Mouse (Mus musculus): ENCODE results near the gene Pdf. TPM values are rescaled to one million over a fixed set of nuclear protein-coding genes. Genes with fewer than 3 reads are reported as not detected.

Pdf gene
- 10 to 100 TPM; 25.2 to 26.1 TPM for total RNA-seq (2021)
- long read RNA-seq, experiment 1, transcript Pdf-201 (2 exons, 1,306 nt): major isoform, 40 of 40 reads
- long read RNA-seq, experiment 1, partial matches to known transcripts: 0 of 40 reads
- long read RNA-seq, experiment 1, other reads (novel, unspliced or antisense): 0 of 40 reads
- long read RNA-seq, experiment 2, transcript Pdf-201 (2 exons, 1,306 nt): major isoform, 50 of 50 reads
- long read RNA-seq, experiment 2, partial matches to known transcripts: 0 of 50 reads
- long read RNA-seq, experiment 2, other reads (novel, unspliced or antisense): 0 of 50 reads

DNA sequence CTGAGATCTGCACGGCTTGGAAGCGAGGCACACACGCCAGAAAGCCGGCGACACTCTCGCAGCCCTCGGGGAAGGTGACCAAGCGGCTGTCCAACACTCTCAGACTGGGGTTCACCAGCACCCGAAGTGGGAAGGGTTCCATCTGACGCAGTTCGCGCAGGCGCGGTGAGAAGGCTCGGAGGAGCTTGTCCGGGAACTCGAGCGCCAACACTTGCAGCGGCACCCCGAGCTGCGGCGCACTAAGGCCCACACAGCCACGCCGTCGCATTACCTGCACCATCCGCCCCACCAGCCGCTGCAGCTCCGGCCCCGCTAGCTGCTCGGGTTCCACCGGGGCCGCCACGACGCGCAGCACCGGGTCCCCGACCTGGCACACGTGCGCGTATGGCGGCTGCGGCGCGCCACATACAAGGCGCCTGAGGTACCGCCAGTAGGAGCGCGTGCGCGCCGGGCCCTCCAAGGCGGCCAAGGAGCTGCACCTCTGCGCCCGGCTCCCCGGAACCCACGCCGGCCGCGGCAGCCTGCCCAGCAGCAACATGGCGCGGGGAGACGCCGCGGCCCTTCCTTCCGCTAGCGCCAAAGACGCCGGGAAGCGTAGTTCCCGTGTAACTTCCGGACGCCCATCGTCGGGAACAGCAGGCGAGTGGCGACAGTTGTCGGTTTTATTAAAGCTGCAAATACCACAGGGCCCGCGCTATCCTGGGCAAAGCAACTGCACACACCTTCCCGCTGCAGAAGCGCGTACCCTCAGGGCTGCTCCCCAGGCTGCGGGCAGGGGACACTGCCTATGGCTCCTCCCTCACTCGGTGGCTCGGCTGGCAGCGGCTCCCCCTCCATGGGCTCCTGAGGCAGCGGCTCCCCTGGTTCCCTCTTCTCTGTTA is at the start of gene Pdf:
Gene Pdf, minus strand, starts transcription at position 554 of the 881 bp plus-strand sequence.
- DNase-seq (ENCODE audit: low spot score in 2 of 2): peak; percentile 86
- peak within 1 kb of the TSS; percentile 93 for H3K27ac ChIP-seq
- no peak; the same call in 1 of the 2 replicates for TF ChIP-seq CTCF (conservative IDR thresholded peaks at IDR 0.05)
- peak within 1 kb of the TSS; percentile 94 for H3K4me3 ChIP-seq

DNA sequence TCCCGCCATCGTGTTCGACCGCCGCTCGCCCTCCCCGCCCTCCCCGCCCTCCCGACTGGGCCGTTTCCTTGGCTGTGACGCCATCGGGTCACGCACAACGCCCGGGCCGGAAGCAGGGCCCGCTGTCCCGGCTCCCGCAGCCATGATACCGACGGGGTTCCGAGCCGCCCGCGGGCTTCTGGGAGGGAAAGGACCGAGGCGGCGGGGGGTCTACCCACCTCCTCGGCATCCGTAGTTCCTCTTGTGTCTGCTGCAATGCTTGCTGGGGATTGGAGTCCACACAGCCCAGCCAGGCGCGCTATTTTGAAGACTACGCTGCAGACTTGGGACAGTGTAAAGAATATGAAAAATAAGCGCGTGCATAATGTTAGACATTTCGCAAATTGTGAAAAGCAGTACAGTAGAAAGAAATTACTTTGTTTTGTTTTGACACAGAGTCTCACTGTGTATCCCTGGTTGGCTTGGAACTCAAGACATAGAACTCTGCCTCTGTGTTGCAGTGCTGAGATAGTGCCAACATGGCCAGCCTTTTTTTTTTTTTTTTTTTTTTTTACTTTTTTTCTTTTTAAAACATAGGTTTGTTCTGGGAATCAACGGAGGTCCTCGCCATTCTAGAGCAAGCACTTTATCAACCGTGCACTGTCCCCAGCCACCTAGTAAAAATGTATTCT is 48.1 kb upstream of the Pdf start, which contains the start of gene Terf2:
Gene Terf2, minus strand, starts transcription at position 182 of the 671 bp plus-strand sequence.
- H3K4me3 ChIP-seq: peak within 1 kb of the TSS; percentile 78
- TF ChIP-seq CTCF (conservative IDR thresholded peaks at IDR 0.05): no peak
- DNase-seq (ENCODE audit: low spot score in 2 of 2): peak; percentile 95 to 96
- H3K27ac ChIP-seq: peak within 1 kb of the TSS; percentile 93

DNA sequence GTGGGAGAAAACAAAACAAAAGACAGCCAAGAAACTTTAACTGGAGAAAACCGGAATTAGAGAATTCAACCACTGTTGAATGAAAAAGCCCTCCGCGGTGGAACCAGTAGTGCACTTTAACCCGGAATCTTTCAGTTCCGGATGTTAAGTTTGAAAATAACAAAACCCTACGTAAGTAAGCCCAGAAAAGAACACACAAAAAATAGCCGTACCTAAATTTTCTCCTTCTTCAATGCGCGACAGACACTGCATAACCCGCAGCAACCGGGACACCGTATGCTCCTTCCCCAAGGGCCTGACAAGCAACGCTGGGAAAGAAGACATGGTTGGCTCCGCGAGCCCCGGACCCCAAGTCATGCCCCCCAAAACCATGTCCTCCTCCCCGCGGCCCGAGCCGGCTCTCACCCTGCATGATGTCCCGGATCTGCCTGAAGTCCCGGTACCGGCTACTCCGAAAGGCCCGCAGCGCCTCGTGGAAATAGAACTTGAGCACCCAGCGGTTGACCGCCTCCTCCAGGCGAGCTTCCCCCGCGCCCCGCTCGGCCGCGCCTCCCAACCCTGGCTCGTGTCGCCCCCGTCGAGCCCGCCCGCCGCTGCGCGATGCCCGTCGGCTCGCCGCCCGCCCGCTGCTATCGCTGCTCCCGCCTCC is 47.4 kb upstream of the Pdf start:
- no peak for TF ChIP-seq CTCF (conservative IDR thresholded peaks at IDR 0.05)
- no peak for DNase-seq (ENCODE audit: low spot score in 2 of 2)
- H3K4me3 ChIP-seq: peak overlapping the region; percentile 78
- peak overlapping the region; percentile 93 for H3K27ac ChIP-seq

DNA sequence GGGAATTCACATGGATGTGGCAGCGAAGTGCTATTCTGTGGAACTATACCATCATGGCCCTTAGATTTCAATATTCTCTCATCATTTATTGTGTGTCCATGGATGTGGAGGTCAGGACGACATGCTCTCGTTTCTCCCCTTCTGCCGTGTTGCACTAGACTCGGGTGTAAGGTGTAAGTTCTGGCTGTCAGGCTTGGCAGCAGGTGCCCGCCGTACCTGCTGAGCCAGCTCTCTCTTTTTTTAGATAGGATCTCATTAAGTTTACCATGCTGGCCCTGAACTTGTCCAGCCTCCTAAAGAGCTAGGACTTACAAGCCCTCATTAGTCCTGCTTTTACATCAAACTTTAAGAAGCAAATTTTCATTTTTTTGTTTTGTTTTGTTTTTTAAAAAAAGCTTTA is 42.1 kb upstream of the Pdf start:
- no peak for TF ChIP-seq CTCF (conservative IDR thresholded peaks at IDR 0.05)
- H3K27ac ChIP-seq: no peak overlapping the region
- H3K4me3 ChIP-seq: no peak overlapping the region
- no peak for DNase-seq (ENCODE audit: low spot score in 2 of 2)

- Histone ChIP-seq H3K27ac (no peak overlapping the region), H3K4me3 (no peak overlapping the region)
- no peak for TF ChIP-seq CTCF (conservative IDR thresholded peaks at IDR 0.05)
- DNase-seq (ENCODE audit: low spot score in 2 of 2): no peak
Observed at GRCm38 (mm10) chr8:107088526-107089063, 40.2 kb upstream of the Pdf start.

DNA sequence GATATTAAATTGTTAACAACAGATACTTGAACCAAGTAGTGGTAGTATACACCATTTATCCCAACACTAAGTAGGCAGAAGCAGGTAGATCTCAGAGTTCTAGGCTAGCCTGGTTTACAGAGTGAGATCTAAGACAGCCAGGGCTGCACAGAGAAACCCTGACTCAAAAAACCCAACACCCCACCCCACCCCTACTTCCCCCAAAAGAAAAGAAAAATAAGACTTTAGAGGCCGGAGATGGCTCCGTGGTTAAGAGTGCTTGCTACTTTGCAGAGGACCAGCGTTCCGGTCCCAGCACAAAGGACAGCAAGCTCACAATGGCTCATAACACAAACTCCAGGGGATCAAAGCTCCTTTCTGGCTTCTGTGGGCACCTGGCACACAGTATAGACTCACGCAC is 37.6 kb upstream of the Pdf start:
- no peak for TF ChIP-seq CTCF (conservative IDR thresholded peaks at IDR 0.05)
- Histone ChIP-seq H3K27ac (no peak overlapping the region), H3K4me3 (no peak overlapping the region)
- DNase-seq (ENCODE audit: low spot score in 2 of 2): no peak

DNA sequence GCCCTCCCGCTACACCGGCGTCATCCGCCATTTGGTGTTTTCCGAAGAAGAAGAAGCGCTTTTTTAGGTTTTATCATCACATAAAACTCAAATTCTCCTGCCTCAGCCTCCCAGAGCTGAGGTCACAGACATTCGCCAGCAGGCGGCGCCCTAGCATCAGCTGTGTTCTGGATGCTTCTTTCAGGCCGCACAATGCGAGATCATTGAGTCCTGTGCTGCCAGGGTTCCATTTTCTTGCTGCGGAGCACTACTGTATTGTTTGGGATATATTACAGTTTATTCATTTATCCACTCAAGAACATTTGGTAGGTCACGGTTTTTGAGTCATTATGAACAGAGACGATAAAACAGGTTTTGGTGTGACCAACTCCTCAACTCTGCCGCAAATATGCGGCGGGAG is 36.9 kb upstream of the Pdf start:
- Histone ChIP-seq H3K4me3 (no peak overlapping the region), H3K27ac (no peak overlapping the region)
- TF ChIP-seq CTCF (conservative IDR thresholded peaks at IDR 0.05): peak; percentile 54
- DNase-seq (ENCODE audit: low spot score in 2 of 2): no peak

DNA sequence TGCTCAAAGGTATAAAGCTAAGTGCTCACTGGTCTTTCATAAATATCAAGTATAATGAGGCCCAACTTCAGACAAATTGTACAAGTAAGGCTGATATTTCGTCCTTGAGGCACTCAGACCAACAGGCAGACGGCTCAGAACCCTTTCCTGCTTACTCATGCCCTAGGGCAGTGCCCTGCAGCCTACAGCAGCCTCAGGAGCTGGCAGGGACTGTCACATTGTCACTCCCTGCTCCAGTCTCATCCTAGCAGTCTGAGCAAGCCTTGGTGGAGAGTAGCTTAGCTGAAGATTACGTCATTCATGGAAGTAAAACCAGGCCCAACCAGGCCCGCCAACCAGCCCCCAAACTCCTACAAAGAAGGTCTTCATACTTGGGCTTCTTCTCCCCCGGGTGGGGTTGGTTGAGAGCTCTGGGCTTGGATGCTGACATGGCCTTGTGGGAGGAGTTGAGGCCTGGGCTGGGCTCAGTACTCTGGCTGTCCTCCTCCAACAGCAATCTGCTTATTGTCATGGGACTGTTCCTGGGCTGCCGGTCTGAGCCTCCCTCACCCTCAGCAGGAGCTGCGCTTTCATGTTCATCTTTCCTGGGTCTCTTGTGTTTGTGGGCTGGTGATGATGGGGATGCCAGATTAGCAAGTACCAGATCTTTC is 27.9 kb upstream of the Pdf start:
- no peak for TF ChIP-seq CTCF (conservative IDR thresholded peaks at IDR 0.05)

GRCm38 (mm10) chr8:107074128-107074527 is 25.7 kb upstream of the Pdf start:
- H3K27ac ChIP-seq: no peak overlapping the region
- no peak for TF ChIP-seq CTCF (conservative IDR thresholded peaks at IDR 0.05)
- DNase-seq (ENCODE audit: low spot score in 2 of 2): no peak

More for the DNA sequence above, 27.9 kb upstream of the Pdf start:
- Histone ChIP-seq H3K27ac (no peak overlapping the region), H3K4me3 (no peak overlapping the region)
- DNase-seq (ENCODE audit: low spot score in 2 of 2): no peak

DNA sequence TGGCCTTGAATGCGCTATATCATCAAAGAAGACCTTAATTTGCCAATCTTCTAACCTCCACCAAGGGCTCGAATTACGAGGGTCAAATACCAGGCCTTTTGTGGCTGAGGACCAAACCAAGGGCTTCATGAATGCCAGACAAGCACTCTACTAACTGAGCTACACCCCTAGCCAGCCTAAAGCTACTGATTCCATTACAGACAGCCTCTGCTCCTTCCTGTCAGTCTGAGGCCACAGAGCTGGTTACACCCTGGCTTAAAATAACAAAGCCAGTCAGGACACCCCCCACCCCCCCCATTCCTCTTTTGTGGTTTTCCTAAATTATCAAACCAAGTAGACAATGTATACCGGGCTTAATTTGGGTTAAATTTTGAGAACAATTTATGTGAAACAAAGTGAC is 25.3 kb upstream of the Pdf start:
- no peak for DNase-seq (ENCODE audit: low spot score in 2 of 2)
- H3K4me3 ChIP-seq: no peak overlapping the region
- no peak for TF ChIP-seq CTCF (conservative IDR thresholded peaks at IDR 0.05)
- no peak overlapping the region for H3K27ac ChIP-seq

More at GRCm38 (mm10) chr8:107074128-107074527, 25.7 kb upstream of the Pdf start:
- no peak overlapping the region for H3K4me3 ChIP-seq

GRCm38 (mm10) chr8:107065511-107066496 is 17.4 kb upstream of the Pdf start, which contains the start of gene Tmed6:
Gene Tmed6, minus strand, starts transcription at chr8:107065644.
- DNase-seq (ENCODE audit: low spot score in 2 of 2): no peak
- H3K4me3 ChIP-seq: no peak within 1 kb of the TSS
- no peak for TF ChIP-seq CTCF (conservative IDR thresholded peaks at IDR 0.05)
- H3K27ac ChIP-seq: no peak within 1 kb of the TSS
